Mouse (Mus musculus) small intestine, adult 2 months (tissue): Measurements from ENCODE around the gene Exosc2.

Source experiments
- CTCF ChIP-seq: fragments of 200-500 bp; IDR thresholded peaks from 2 replicates; pipeline ENCODE4 v1.5.1; 2012; ENCODE audit warnings: low read depth, mild to moderate bottlenecking, control low read depth, inconsistent platforms, low read length, moderate library complexity, mixed read lengths; ENCODE audit not compliant: insufficient replicate concordance, insufficient read length; ENCODE audit errors: extremely low read depth
- POLR2A ChIP-seq: fragments of 200-500 bp; IDR thresholded peaks from 2 replicates; pipeline ENCODE4 v1.6.1; 2012; ENCODE audit warnings: low read depth, mild to moderate bottlenecking, control low read depth, inconsistent platforms, low read length, moderate library complexity

DNA sequence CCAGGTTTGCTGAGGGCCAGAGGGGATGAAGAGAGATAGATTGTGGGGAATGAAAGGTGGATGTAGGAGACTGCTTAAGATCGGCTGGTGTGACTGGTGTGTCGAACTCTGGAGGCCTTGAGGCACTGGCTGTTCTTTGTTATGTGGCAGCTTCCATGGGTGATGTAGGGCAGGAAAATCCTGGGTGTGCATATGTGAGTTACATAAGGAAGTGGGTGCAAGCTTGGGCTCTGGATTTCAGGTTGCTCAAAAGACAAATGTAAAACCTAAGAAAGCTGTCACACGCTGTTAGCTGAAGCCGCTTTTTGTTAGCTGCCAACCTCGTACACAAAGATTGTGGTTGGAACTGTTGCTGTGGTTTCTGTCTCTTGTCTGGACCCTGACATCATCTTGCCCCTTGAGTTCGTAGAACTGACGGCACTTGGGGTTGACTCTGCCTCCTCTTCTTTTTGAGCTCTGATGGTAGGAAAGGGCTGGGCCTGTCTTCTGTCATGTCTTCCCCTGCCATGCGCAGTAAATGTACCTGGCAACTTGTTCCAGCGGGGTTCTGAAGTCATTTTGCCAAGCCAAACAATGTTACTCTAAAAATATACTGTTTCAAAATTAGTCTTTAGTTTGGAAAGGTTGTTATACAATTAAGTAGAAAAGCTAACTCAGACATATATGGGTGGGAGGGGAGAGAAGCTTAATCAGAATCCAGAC is 57.2 kb downstream of the Exosc2 start:
- TF ChIP-seq CTCF: no peak
- no peak for TF ChIP-seq POLR2A
